Mouse (Mus musculus): ENCODE measurements at regions not wholly inside any gene's neighbourhood (a gene's known extent, or its start where the extent isn't known, plus 50 kb on each side); places are given as distances from the start of the nearest gene placed in this dataset.
A peak's percentile ranks its signal among the peaks of the same experiment; 100 is the strongest.

DNA sequence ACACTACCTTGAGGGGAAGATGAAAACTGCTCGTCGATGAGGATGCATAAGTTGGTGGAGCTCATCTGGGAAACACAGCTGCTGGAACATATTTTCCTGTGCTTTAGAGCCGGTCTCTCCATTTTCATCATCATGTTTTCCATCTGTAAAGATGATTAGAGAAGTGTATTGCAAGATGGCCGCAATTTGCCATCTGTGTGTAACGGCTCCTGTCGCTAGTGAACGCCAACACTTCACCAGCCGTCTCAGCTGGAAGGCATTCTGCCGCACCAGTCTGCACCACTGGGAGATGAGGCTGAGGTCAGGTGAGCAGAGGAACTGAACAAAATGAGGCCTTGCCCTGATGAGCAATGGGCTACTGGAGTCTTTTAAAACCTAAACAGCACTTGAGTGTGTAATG lies 57.4 kb downstream of the Gm21962 start:
- no peak for DNase-seq (ENCODE audit: low spot score in 2 of 2)
- intact Hi-C loops (cut with DNase I), result no loop called here

- intact Hi-C loops (cut with DNase I), result no loop called here
- no peak for DNase-seq (ENCODE audit: low spot score in 2 of 2)
Observed at GRCm38 (mm10) chr3:137729421-137729820, 58.1 kb downstream of the Gm21962 start.

GRCm38 (mm10) chr3:137737222-137737800 lies 66.0 kb downstream of the Gm21962 start:
- intact Hi-C loops (cut with DNase I), result no loop called here
- no peak for DNase-seq (ENCODE audit: low spot score in 2 of 2)

DNA sequence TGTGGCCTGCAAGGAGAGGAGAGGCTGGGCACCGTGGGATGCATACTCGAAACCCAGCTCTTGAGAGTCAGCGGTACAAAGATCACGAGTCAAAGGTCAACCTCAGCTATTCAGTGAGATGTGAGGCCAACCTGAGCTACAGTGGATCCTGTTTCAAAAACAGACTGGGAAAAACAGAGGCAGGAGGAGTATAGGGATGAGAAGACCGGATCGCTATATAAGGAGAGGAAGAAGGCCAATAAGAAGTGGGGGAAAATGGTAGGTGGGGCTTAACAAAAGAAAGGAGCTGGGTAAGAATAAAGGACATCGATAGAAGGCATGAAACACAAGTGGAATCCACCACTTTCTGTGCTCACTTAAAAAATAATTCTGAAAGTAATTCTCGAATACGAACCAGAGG lies 70.2 kb downstream of the Gm21962 start:
- intact Hi-C loops (cut with DNase I), result no loop called here
- no peak for DNase-seq (ENCODE audit: low spot score in 2 of 2)

DNA sequence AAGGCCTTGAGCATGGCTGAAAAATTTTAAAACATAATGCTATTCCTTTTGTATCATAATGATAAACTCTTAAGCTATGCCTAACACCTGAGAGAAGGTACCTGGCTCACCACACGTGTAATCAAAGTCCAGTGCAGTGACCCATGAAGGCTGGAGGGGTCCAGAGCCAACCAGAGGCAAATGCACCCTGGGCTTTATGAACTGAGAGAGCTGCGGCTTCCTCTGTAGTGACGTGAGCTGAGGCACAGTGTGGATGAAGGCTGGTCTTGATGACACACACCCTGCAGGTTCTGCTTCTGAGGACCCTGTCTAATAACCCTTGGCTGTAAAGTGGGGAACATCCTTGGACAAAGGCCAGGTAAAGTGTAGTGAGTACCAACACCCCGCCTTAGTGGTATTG lies 70.8 kb downstream of the Gm21962 start:
- intact Hi-C loops (cut with DNase I), result no loop called here
- DNase-seq (ENCODE audit: low spot score in 2 of 2), result no peak

GRCm38 (mm10) chr3:137751732-137752260 lies 80.5 kb downstream of the Gm21962 start:
- DNase-seq (ENCODE audit: low spot score in 2 of 2), result no peak
- intact Hi-C loops (cut with DNase I), result loop anchor here (2.0 to 10.0 kb wide), 7 partner anchors 127 to 1864 kb away; partner anchors contain the start of genes Ddit4l and Ppp3ca

GRCm38 (mm10) chr3:137752447-137753256 lies 81.3 kb downstream of the Gm21962 start:
- peak; percentile 84 to 87 for DNase-seq (ENCODE audit: low spot score in 2 of 2)
- intact Hi-C loops (cut with DNase I), result loop anchor here (2.0 to 10.0 kb wide), 7 partner anchors 128 to 1865 kb away; partner anchors contain the start of genes Ddit4l and Ppp3ca

DNA sequence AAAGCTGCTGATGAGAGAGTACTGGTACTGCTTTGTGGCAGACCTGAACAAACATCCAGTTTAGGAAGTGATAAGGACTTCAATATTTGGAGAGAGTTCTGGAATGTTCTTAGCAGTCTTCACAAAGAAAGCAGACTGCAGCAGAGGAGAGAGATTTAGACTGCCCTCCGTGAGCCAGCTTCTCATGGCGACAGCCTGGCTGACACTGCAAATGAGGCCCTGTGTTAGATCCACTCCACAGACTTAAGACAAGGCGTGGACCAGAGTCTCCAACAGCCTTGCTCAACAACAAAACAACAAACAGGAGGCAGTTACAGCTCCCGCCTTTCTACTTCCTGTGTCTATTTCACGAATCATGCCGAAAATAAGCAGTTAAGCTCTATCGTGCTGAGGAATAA lies 81.9 kb downstream of the Gm21962 start:
- no peak for DNase-seq (ENCODE audit: low spot score in 2 of 2)
- intact Hi-C loops (cut with DNase I), result loop anchor here (2.0 to 10.0 kb wide), 7 partner anchors 128 to 1866 kb away; partner anchors contain the start of genes Ddit4l and Ppp3ca

GRCm38 (mm10) chr3:137755391-137755790 lies 84.1 kb downstream of the Gm21962 start:
- no peak for DNase-seq (ENCODE audit: low spot score in 2 of 2)
- intact Hi-C loops (cut with DNase I), result loop anchor here (10.0 kb wide), 3 partner anchors 131 to 861 kb away; partner anchors contain the start of gene Ddit4l

GRCm38 (mm10) chr3:137762213-137762884 lies 91.0 kb downstream of the Gm21962 start:
- intact Hi-C loops (cut with DNase I), result no loop called here
- no peak for DNase-seq (ENCODE audit: low spot score in 2 of 2)

- intact Hi-C loops (cut with DNase I), result no loop called here
- DNase-seq (ENCODE audit: low spot score in 2 of 2), result no peak
Observed at GRCm38 (mm10) chr3:137763406-137763805, 92.1 kb downstream of the Gm21962 start.

GRCm38 (mm10) chr3:137768627-137769026 lies 95.7 kb upstream of the H2afz start:
- DNase-seq (ENCODE audit: low spot score in 2 of 2), result no peak
- intact Hi-C loops (cut with DNase I), result no loop called here

GRCm38 (mm10) chr3:137775076-137775849 lies 89.0 kb upstream of the H2afz start:
- DNase-seq (ENCODE audit: low spot score in 2 of 2), result no peak
- intact Hi-C loops (cut with DNase I), result loop anchor here (5.0 to 10.0 kb wide), 2 partner anchors 42 to 220 kb away; no protein-coding TSS in a partner anchor

- no peak for DNase-seq (ENCODE audit: low spot score in 2 of 2)
- intact Hi-C loops (cut with DNase I), result loop anchor here (1.0 to 10.0 kb wide), 3 partner anchors 39 to 365 kb away; partner anchors contain the start of gene Trmt10a
Observed at GRCm38 (mm10) chr3:137778113-137778512, 86.2 kb upstream of the H2afz start.

GRCm38 (mm10) chr3:137780029-137780428 lies 84.3 kb upstream of the H2afz start:
- intact Hi-C loops (cut with DNase I), result no loop called here
- DNase-seq (ENCODE audit: low spot score in 2 of 2), result no peak

GRCm38 (mm10) chr3:137782836-137783235 lies 81.5 kb upstream of the H2afz start:
- no peak for DNase-seq (ENCODE audit: low spot score in 2 of 2)
- intact Hi-C loops (cut with DNase I), result no loop called here

GRCm38 (mm10) chr3:137783937-137784911 lies 80.1 kb upstream of the H2afz start:
- intact Hi-C loops (cut with DNase I), result no loop called here
- DNase-seq (ENCODE audit: low spot score in 2 of 2), result no peak

GRCm38 (mm10) chr3:137785224-137785623 lies 79.1 kb upstream of the H2afz start:
- DNase-seq (ENCODE audit: low spot score in 2 of 2), result no peak
- intact Hi-C loops (cut with DNase I), result no loop called here

All from left cerebral cortex, postnatal 36 days (tissue).